Comparison of ENCODE assay signal across 8 mouse cellular contexts in the genomic region with DNA sequence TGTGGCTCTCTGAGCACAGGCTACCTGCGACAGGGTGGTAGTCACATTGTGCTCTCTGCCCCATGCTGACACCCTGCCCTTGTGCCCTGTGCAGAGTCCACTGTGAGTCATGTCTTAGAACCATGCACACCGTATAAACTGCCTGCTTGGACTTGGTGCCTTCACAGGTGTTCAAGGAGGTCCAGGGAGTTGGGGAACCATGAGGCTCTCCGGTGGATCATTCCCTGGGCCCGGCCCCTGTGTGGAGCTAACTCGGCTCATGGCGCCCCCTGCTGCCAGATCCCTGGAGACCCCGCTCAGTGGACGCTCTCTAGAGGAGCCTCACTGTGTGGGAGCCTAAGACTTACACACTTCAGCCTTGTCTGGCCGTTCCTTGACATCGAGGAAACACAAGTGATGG.
DNase-seq lines count a peak whose midpoint lies in the region; ATAC-seq lines count a peak whose summit lies in the region.
"Had no signal": no experiment of that assay in that cellular context is flagged by ENCODE, and none has a peak within 500 bp of the region (broad histone marks: within the 10 kb centered on the region; RNA-seq: fewer than 3 reads in every experiment).

No protein-coding gene starts in this region.

- ATAC-seq in intestine, embryonic 15.5 days = peak; percentile 81

- peak; percentile 52 to 69 for DNase-seq in layer of hippocampus, postnatal 10 days (ENCODE audit: low spot score in 2 of 2)
- no peak for DNase-seq in layer of hippocampus, adult 8-10 months (ENCODE audit: low spot score in 2 of 2)
- peak; percentile 56 for DNase-seq in NIH3T3 (ENCODE audit: low read depth)
- peak; percentile 73 for DNase-seq in embryo, embryonic 10.5 days (ENCODE audit: low spot score)
- DNase-seq in lung, postnatal 14 days = peak; percentile 82
- DNase-seq in frontal cortex, adult 2 months (ENCODE audit: extremely low spot score in 1 of 2, low spot score in 1 of 2) = no peak

- peaks cover 10% of the 10 kb centered on the region for H3K36me3 ChIP-seq in intestine, embryonic 15.5 days

- no peak overlapping the region for H3K4me2 ChIP-seq in intestine, embryonic 15.5 days (replicated peaks)
- H3K4me2 ChIP-seq: neural tube, embryonic 13.5 days had no signal

- no peaks in the 10 kb centered on the region for H3K27me3 ChIP-seq in intestine, embryonic 15.5 days (replicated peaks)
- H3K27me3 ChIP-seq: neural tube, embryonic 13.5 days had no signal

- H3K4me1 ChIP-seq in intestine, embryonic 15.5 days (replicated peaks) = peaks cover 40% of the 10 kb centered on the region

- 40% methylated on average over 10 of the region's 10 CpGs for WGBS in intestine, embryonic 15.5 days

- no peaks in the 10 kb centered on the region for H3K9me3 ChIP-seq in intestine, embryonic 15.5 days
- H3K9me3 ChIP-seq: neural tube, embryonic 13.5 days had no signal

- H3K27ac ChIP-seq in intestine, embryonic 15.5 days = peak overlapping the region; percentile 36; the same call in 1 of the 2 replicates

- H3K4me3 ChIP-seq in intestine, embryonic 15.5 days (replicated peaks) = no peak overlapping the region
- H3K4me3 ChIP-seq: neural tube, embryonic 13.5 days had no signal

- no peak overlapping the region for H3K9ac ChIP-seq in intestine, embryonic 15.5 days
- H3K9ac ChIP-seq: neural tube, embryonic 13.5 days had no signal

Comparison
In these comparisons a context has a peak if more than half of its experiments do, and no peak if none do; other contexts are left out.
1. DNase-seq: peak in layer of hippocampus, postnatal 10 days (2 of 2), NIH3T3 (single experiment), embryo, embryonic 10.5 days (single experiment) and lung, postnatal 14 days (single experiment); none in layer of hippocampus, adult 8-10 months (0 of 2) and frontal cortex, adult 2 months (0 of 2).